Mouse (Mus musculus) kidney, adult 2 months (tissue): ENCODE results near the gene Tmem176a. TPM values are rescaled to one million over a fixed set of nuclear protein-coding genes. Genes with fewer than 3 reads are reported as not detected.
A peak's percentile ranks its signal among the peaks of the same experiment; 100 is the strongest.

ENCODE experiments used
- DNase-seq: peaks from one replicate; pipeline ENCODE4 v3.0.0; 2021
- H3K27ac ChIP-seq: fragments of 200-500 bp; 2 replicates; pipeline ENCODE4 v1.5.1; 2012; ENCODE audit warnings: low read depth, low read length, control low read depth, inconsistent platforms; ENCODE audit not compliant: insufficient read depth
- H3K27me3 ChIP-seq: fragments of 200-500 bp; replicated peaks from 2 replicates; pipeline ENCODE4 v1.6.1; 2012; ENCODE audit warnings: mild to moderate bottlenecking, moderate library complexity, low read length, inconsistent platforms; ENCODE audit not compliant: control insufficient read depth, insufficient read depth
- H3K36me3 ChIP-seq: fragments of 200-500 bp; 2 replicates; pipeline ENCODE4 v1.6.1; 2012; ENCODE audit warnings: mild to moderate bottlenecking, moderate library complexity, low read length, inconsistent platforms; ENCODE audit not compliant: control insufficient read depth, insufficient read depth
- H3K4me1 ChIP-seq: fragments of 200-500 bp; 2 replicates; pipeline ENCODE4 v1.6.1; 2011; ENCODE audit warnings: low read length; ENCODE audit not compliant: control insufficient read depth, insufficient read depth
- H3K4me3 ChIP-seq: fragments of 200-500 bp; 2 replicates; pipeline ENCODE4 v1.5.1; 2011; ENCODE audit warnings: mild to moderate bottlenecking, low read depth, low read length, control low read depth; ENCODE audit not compliant: insufficient read depth
- CTCF ChIP-seq: fragments of 200-500 bp; conservative IDR thresholded peaks from 2 replicates; pipeline ENCODE4 v1.5.1; 2011; ENCODE audit warnings: low read depth, mild to moderate bottlenecking, control low read depth, low read length, moderate library complexity, mixed read lengths; ENCODE audit not compliant: insufficient read depth, insufficient read length
- POLR2A ChIP-seq: fragments of 200-500 bp; IDR thresholded peaks from one replicate; pipeline ENCODE4 v1.6.1; 2011; ENCODE audit warnings: low read depth, low read length, control low read depth
- WGBS: fragments of 180-500 bp; shearing (Covaris S2); methylation state at CpG from one replicate; pipeline ENCODE4 v1.1.7; 2018; 5-methylcytosine and 5-hydroxymethylcytosine counted together
- polyA plus RNA-seq: library from polyadenylated mRNA; depleted of rRNA; stranded (reverse); fragments of >200 nt; gene quantifications from 2 replicates; pipeline ENCODE4 v1.2.3, GENCODE M21; 2012

Gene Tmem176a
- polyA plus RNA-seq, 1 experiment, result 544 TPM

- Histone ChIP-seq H3K4me3 (no peak overlapping the region), H3K36me3 (peaks cover 16% of the 10 kb centered on the region), H3K27ac (no peak overlapping the region), H3K4me1 (peaks cover 3% of the 10 kb centered on the region; the same call in 1 of the 2 replicates), H3K27me3 (no peaks in the 10 kb centered on the region)
- no peak for DNase-seq
- no peak for TF ChIP-seq CTCF
- no peak for TF ChIP-seq POLR2A
- WGBS, result 97% methylated on average over 4 of the region's 4 CpGs
Measured at GRCm38 (mm10) chr6:48833515-48833914, 7.2 kb upstream of the Tmem176a start.

GRCm38 (mm10) chr6:48835241-48835640 is 5.5 kb upstream of the Tmem176a start:
- WGBS, result 82% methylated on average over 5 of the region's 5 CpGs
- no peak overlapping the region for H3K4me3 ChIP-seq
- no peak for DNase-seq
- H3K27ac ChIP-seq, result no peak overlapping the region
- H3K27me3 ChIP-seq, result no peaks in the 10 kb centered on the region
- peaks cover 16% of the 10 kb centered on the region for H3K36me3 ChIP-seq
- TF ChIP-seq POLR2A (no peak), CTCF (no peak)
- H3K4me1 ChIP-seq, result peaks cover 8% of the 10 kb centered on the region; the same call in 1 of the 2 replicates

- peaks cover 16% of the 10 kb centered on the region for H3K36me3 ChIP-seq
- no peak overlapping the region for H3K4me3 ChIP-seq
Measured at GRCm38 (mm10) chr6:48836146-48836545, 4.6 kb upstream of the Tmem176a start.

GRCm38 (mm10) chr6:48837516-48837915 is 3.2 kb upstream of the Tmem176a start:
- H3K27ac ChIP-seq, result no peak overlapping the region
- no peak overlapping the region for H3K4me3 ChIP-seq
- H3K4me1 ChIP-seq, result peaks cover 8% of the 10 kb centered on the region; the same call in 1 of the 2 replicates
- TF ChIP-seq CTCF (no peak), POLR2A (no peak)
- H3K36me3 ChIP-seq, result peaks cover 16% of the 10 kb centered on the region
- no peak for DNase-seq
- 77% methylated on average over 7 of the region's 7 CpGs for WGBS
- H3K27me3 ChIP-seq, result no peaks in the 10 kb centered on the region

More at GRCm38 (mm10) chr6:48836146-48836545, 4.6 kb upstream of the Tmem176a start:
- no peak for TF ChIP-seq POLR2A
- no peak for TF ChIP-seq CTCF
- DNase-seq, result no peak
- H3K27me3 ChIP-seq, result no peaks in the 10 kb centered on the region
- no peak overlapping the region for H3K27ac ChIP-seq
- peaks cover 8% of the 10 kb centered on the region; the same call in 1 of the 2 replicates for H3K4me1 ChIP-seq
- WGBS, result 87% methylated on average over 5 of the region's 5 CpGs

GRCm38 (mm10) chr6:48838321-48839080 is 2.2 kb upstream of the Tmem176a start:
- TF ChIP-seq CTCF (no peak), POLR2A (no peak)
- Histone ChIP-seq H3K27ac (0 out of 2 replicates have a peak overlapping the region, but pooled peaks have one; percentile 27), H3K4me3 (0 out of 2 replicates have a peak overlapping the region, but pooled peaks have one; percentile 11), H3K36me3 (peaks cover 13% of the 10 kb centered on the region), H3K4me1 (peaks cover 12% of the 10 kb centered on the region; the same call in 1 of the 2 replicates), H3K27me3 (no peaks in the 10 kb centered on the region)
- WGBS, result 60% methylated on average over 6 of the region's 6 CpGs
- DNase-seq, result no peak

GRCm38 (mm10) chr6:48840973-48841625 is 380 bp downstream of the Tmem176a start, which contains the start of gene Tmem176b:
TSS of gene Tmem176b (minus strand) at chr6:48841496.
- no peak for TF ChIP-seq CTCF
- peak; percentile 74 for TF ChIP-seq POLR2A
- peaks cover 13% of the 10 kb centered on the region; the same call in 1 of the 2 replicates for H3K4me1 ChIP-seq
- H3K4me3 ChIP-seq, result peak within 1 kb of the TSS; percentile 63
- WGBS, result 3% methylated on average over 6 of the region's 6 CpGs
- H3K36me3 ChIP-seq, result peaks cover 6% of the 10 kb centered on the region; the same call in 1 of the 2 replicates
- peak within 1 kb of the TSS; percentile 91 for H3K27ac ChIP-seq
- no peaks in the 10 kb centered on the region for H3K27me3 ChIP-seq
- DNase-seq, result peak; percentile 99

- Histone ChIP-seq H3K4me1 (peaks cover 13% of the 10 kb centered on the region; the same call in 1 of the 2 replicates), H3K36me3 (peaks cover 6% of the 10 kb centered on the region; the same call in 1 of the 2 replicates), H3K4me3 (peak overlapping the region; percentile 63), H3K27me3 (no peaks in the 10 kb centered on the region), H3K27ac (peak overlapping the region; percentile 70)
- WGBS, result 34% methylated on average over 11 of the region's 11 CpGs
- peak; percentile 82 for DNase-seq
- TF ChIP-seq CTCF (peak; percentile 68), POLR2A (no peak)
Measured at GRCm38 (mm10) chr6:48842111-48842842, 1.6 kb downstream of the Tmem176a start.
